Mouse (Mus musculus) right cerebral cortex, postnatal 36 days (tissue): ENCODE data around the gene Hspa12b.
A peak's percentile ranks its signal among the peaks of the same experiment; 100 is the strongest.

Experiments
- DNase-seq, 2 experiments: peaks; one replicate each; pipeline ENCODE4 v3.0.0; 2022; ENCODE audit warnings: low spot score in 2 of 2, mixed read lengths in 1 of 2

The Hspa12b gene

DNA sequence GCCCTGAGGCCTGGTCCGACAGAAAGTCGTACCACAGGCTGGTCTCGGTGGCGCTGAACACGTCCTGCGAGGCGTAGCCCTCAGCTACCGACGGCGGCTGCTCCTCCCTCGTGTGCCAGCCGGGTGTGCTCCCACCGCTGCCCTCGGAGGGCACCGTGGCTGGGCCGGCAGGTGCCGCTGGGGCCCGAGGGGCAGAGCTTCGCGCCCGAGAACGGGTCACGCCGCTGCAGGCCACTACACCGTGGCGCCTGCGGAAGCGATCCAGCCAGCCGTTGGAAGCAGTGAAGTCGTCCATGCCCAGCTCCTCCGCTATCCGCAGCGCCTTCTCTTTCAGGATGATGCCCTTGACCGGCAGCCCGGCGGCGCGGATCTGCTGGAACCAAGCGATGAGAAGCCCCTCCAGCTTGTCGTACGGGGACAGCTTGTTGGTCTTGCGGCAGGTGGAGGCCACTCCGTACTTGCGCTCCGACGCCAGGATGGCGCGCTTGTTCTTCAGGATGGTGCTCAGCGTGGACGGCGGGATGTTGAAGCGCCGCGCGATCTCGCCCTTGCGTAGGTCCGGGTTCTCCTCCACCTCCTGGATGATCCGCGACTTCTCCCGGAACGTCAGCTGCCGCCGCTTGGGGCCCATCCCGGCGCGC lies 52.3 kb downstream of the Hspa12b start:
- DNase-seq = peak; percentile 44 to 54

DNA sequence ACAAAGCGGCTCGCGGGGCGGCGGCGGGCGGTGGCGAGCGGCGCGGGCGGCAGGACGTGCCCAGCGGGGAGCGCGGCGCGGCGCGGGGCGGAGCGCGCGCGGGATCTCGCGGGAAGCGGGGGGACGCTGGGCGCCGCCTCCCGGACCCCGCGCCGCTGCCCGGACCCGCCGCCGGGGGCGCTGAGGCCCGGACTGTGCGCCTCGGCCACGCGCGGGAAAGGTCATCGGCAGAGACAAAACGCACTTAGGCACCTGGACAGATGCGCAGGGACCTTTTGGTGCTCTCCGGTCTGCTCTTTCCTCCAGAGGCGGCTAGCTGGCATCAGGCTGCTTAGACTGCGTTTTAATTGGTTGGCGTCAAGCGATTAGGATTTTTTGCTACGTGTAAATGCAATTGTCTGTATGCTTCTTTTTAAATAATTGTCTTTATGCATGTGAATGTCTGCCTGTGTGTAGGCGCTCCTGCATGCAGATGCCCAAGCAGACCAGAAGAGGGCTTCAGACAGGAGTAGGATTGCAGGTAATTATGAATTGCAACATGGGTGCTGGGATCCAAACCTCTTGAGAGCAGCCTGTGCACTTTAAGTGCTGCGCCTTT lies 53.0 kb downstream of the Hspa12b start, which contains the start of gene Cenpb:
Gene Cenpb (minus strand): TSS at position 78 of the 598 bp plus-strand sequence.
- DNase-seq = peak; percentile 68 to 74

DNA sequence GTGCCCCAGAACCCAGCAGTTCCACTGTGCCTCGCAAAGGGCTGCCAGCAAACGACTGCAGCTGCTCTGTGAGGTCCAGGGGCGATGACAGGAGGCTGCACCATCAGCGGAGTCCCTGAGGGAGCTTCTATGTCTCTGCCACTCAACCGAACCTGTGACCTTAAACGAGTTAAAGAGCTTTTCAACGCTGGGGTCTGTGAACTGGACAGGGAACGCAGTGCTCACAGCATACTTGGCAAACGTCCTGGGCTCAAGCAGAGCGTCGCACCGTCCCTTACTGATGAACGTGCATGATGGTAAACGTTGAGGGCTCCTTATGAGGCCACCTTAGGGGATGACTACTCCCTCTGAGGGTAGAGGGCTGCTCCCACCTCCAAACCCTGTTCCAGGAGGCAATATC lies 59.3 kb downstream of the Hspa12b start:
- no peak for DNase-seq

DNA sequence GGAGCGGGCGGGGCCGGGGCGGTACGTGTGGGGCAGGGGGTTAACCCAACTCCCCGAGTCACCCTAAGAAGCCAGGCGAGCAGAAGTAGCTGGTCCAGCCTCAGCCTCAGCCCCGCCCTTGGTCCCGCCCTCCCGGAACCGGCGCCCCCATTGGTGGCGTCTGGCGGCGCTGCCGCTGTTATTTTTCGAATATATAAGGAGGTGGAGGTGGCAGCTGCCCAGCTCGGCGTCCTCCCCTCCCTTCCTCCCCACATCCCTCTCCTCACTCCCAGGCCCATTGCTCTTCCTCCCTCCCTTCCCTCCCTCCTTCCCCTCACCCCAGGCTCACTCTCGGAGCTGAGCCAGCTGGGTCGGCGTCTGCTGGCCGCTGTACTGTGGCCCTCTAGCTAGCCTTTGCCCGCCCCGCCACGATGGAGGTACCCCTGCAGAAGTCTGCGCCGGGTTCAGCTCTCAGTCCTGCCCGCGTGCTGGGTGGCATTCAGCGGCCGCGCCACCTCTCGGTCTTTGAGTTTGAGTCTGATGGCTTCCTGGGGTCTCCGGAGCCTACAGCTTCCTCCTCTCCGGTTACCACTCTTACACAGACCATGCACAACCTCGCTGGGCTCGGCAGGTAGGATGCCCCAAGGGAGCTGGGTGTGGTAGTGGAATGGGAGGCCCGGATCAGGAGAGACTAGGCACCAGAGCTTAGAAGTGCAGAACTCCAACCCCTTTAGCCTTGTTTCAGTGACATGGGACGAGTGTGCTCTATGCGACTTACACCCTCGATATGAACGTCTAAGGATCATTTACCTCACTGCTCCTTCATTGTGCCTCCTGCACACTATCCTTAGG lies 59.9 kb downstream of the Hspa12b start, which contains the start of the genes Cdc25b and Spef1:
Gene Cdc25b (plus strand): TSS at position 179 of the 831 bp plus-strand sequence.
Gene Spef1 (minus strand): TSS at position 512 of the 831 bp plus-strand sequence.
- peak; percentile 77 to 81 for DNase-seq

DNA sequence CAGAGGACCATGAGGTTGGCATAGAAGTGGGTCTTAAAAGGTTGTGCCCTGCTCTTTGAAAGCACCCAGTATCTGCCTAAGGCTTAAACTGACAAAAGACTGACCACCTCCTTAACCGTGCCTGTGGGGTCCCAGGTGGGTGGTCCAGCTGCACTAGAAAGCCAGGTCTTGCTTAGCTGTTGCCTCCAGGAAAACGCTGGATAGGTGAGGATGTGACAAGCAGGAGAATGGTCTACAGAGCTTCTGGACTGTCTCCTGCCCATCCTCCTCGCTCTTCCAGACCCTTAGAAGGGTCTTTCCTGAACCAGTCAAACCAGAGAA lies 60.5 kb downstream of the Hspa12b start:
- no peak for DNase-seq

DNA sequence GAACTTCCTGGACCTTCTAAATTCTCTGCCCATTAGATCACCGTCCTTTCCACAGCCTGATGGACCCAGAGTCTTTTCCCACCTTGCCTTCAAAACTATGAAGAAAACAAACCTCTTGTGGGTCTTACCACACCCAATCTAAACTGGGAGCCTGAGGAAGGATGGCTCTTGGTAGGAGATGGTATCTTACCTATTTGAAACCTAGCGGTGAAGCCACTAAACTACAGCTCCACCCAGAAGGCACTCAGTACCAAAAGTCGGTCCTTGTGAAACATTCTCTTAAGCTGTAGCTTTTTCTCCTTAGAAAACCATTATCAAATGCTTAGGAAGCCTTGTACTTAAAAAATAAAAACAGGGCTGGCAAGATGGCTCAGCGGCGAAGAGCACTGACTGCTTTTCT lies 61.2 kb downstream of the Hspa12b start:
- no peak for DNase-seq

DNA sequence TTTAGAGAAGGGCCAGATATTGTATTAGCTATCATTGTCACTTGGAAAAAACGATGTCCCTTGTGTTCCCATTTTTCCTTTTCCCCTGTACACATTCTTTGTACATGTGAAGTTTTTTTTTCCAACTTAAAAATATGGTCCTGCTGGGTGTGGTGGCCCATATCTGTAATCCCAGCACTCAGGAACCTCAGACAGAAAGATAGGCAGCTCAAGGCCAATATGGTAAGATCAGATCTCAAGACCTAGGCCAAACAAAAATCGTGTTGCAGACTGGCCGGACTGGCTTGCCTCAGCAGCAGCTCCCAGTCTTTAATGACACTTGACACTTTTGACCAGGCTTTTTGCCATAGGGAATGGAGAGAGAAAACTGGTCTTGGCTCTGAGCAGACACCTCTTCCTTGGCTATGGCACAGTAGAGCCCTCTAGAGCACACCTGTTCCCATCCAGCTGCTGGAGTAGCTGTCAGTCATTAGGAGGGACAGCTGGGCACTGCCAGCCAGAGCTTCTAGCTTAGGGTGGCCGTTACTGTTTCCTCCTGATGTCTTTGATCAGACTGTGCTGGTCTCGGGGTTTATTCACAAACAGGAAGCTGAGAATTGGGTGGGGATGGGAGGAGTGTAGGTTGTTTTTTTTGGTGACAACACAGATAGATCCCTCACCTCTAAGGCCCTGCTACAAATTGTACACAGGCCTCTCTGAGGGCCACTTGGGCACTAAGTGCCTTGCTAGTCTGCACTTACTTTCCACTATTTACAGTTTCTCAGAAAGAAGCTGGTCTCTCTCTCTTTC lies 62.6 kb downstream of the Hspa12b start:
- DNase-seq = no peak

DNA sequence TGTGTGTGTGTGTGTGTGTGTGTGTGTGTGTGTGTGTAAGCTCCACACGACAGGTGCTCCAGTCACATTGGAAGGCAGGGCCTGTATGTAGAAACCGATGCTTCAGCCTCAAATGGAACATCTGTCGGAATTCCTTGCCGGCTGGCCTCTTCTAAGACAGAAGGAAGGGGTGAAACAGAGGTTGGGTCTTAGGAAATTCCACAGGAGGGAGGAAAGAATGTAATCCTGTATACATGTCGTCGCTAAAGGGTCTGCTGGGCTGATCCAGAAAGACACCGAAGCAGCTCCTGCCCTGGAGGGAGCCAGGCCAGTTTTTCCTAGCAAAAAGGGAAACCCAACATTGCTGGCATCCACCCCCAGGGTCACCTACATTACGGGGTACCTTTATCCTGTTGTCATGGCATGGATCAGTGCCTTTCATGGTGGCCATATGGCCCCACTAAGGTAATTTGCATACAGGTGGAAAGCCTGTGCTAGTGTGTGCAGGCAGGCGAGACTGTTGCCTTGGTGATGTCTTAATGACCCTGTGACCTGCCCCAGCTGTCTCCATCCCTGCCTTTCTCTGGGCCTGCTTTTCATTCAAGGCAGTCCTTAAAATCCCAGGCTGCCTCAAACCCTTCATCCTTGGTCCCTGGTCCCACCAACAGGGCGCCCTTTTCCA lies 63.4 kb downstream of the Hspa12b start:
- DNase-seq = no peak

DNA sequence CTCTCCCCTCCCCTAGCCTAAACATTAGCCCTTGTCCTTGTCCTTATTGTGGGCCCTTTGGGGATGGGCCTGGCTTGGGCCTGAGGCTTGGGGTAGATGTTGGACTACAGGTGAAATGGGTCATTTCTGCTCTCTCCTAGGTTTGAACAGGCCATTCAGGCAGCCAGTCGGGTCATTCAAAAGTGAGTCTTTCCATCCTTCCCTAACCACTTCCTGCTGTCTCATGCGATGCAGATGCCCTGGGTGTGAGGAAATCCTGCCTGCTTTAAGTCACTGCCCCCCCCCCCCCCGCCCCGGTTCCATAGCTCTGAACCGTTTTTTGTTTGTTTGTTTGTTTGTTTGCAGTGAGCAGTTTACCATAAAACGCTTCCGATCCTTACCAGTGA lies 63.9 kb downstream of the Hspa12b start:
- DNase-seq = no peak
